Mouse (Mus musculus): ENCODE data around the gene Dop1a. TPM values are rescaled to one million over a fixed set of nuclear protein-coding genes. Genes with fewer than 3 reads are reported as not detected.

The Dop1a gene
- polyA plus RNA-seq, 1 experiment from 2014 or later, result 17.2 TPM

DNA sequence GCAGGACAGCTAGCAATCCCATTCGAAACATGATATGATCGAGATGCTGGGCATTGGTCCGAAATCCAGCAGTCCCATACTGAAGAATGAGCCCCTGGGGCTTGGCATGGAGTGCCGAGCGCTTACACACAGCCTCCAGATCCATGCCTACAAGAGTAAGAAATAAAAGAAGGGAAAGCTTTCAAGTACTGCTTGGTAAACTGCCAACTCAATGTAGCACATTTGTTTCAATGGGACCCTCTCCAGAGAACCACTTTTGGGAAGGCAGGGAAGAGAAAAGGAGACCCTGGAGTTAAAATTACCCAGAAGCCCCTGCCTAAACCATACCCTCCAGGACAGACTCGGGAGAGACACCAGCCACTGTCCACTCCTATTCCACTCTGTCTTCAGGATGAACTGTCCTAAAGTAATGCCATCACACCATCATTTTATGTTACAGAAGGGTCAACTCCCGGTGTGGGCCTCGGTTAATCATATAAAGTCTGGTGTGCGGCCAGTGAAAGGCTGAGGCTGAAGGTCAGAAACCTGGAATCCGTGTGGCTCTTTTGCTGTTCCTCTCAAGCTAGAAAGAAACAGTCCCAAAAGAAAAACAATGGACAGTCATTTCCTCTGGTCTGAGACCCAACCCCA lies 103.4 kb downstream of the Dop1a start:
- peak overlapping the region; percentile 99 for H3K4me2 ChIP-seq
- H3K9me3 ChIP-seq, result no peaks in the 10 kb centered on the region
- no peak overlapping the region for H3K27ac ChIP-seq
- WGBS, result 79% methylated on average over 10 of the region's 10 CpGs
- H3K9ac ChIP-seq, result no peak overlapping the region
- H3K4me3 ChIP-seq, result peak overlapping the region; percentile 61
- H3K4me1 ChIP-seq, result peaks cover 20% of the 10 kb centered on the region
- no peak for ATAC-seq (ENCODE audit: insufficient number of reproducible peaks, low FRiP score, low TSS enrichment, low read depth)
- H3K36me3 ChIP-seq, result peaks cover 34% of the 10 kb centered on the region
- no peaks in the 10 kb centered on the region for H3K27me3 ChIP-seq

DNA sequence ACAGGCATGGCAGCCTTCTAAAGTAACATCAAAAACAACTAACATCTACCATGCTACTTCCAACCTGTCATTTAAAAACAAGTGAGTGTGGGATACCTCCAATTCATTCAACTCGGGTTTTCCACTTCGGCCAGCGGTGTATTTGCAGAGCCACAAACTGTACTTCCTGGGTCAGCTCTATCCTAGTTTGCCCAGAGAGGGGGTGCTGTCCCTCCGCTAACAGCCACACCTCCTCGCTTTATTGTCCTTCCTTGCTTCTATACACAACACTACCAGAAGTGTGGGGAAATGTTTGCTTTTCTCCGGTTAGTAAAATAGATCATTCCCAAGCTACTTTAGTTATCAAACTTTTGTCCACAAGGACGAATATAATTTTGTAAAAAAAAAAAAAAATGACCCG lies 104.0 kb downstream of the Dop1a start:
- whole genome bisulfite sequencing, result 12% methylated on average over 8 of the region's 8 CpGs
- no peaks in the 10 kb centered on the region for H3K27me3 ChIP-seq
- no peaks in the 10 kb centered on the region for H3K9me3 ChIP-seq
- peak overlapping the region; percentile 99 for H3K4me2 ChIP-seq
- H3K4me3 ChIP-seq, result peak overlapping the region; percentile 61
- H3K4me1 ChIP-seq, result peaks cover 20% of the 10 kb centered on the region
- H3K9ac ChIP-seq, result no peak overlapping the region; the same call in 1 of the 2 replicates
- peaks cover 29% of the 10 kb centered on the region for H3K36me3 ChIP-seq
- no peak overlapping the region for H3K27ac ChIP-seq
- ATAC-seq (ENCODE audit: insufficient number of reproducible peaks, low FRiP score, low TSS enrichment, low read depth), result no peak

- peaks cover 26% of the 10 kb centered on the region for H3K36me3 ChIP-seq
- WGBS, result 0% methylated on average over 57 of the region's 59 CpGs
- peak within 1 kb of the TSS; percentile 61 for H3K4me3 ChIP-seq
- H3K27me3 ChIP-seq, result no peaks in the 10 kb centered on the region
- peaks cover 20% of the 10 kb centered on the region for H3K4me1 ChIP-seq
- no peaks in the 10 kb centered on the region for H3K9me3 ChIP-seq
- peak; percentile 96 for ATAC-seq (ENCODE audit: insufficient number of reproducible peaks, low FRiP score, low TSS enrichment, low read depth)
- peak within 1 kb of the TSS; percentile 99 for H3K4me2 ChIP-seq
- peak within 1 kb of the TSS; percentile 63 for H3K9ac ChIP-seq
- H3K27ac ChIP-seq, result peak within 1 kb of the TSS; percentile 81
These were observed 104.7 kb downstream of the Dop1a start, which contains the start of the genes Pgm3 and Rwdd2a for GRCm38 (mm10) chr9:86571540-86572135. Gene Pgm3 (minus strand): TSS chr9:86571842. Gene Rwdd2a (plus strand): TSS chr9:86571991.

DNA sequence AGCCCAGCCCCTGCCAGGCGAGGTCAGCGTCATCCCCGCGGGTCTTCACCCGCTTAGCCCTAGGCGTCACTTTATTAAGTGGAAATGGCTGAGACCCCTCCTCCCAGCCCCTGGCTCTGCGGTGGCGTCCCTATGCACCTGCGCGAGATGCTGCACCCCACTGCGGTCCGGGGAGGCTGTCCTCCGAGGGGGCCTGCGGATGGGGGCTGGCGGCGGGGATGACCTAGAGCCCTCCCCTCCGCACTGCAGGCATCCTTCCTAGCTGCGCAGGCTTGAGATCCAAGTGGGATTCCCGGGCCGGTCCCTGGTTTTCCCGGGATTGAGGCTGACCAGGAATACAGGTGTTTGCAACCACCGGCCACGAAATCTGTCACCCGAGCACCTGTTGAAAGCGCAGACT lies 105.2 kb downstream of the Dop1a start:
- H3K36me3 ChIP-seq, result peaks cover 21% of the 10 kb centered on the region
- under 1% methylated on average over 25 of the region's 25 CpGs for WGBS
- no peaks in the 10 kb centered on the region for H3K9me3 ChIP-seq
- peak; percentile 45; the same call in 1 of the 2 replicates for ATAC-seq (ENCODE audit: insufficient number of reproducible peaks, low FRiP score, low TSS enrichment, low read depth)
- H3K4me2 ChIP-seq, result peak overlapping the region; percentile 99
- H3K9ac ChIP-seq, result peak overlapping the region; percentile 39
- no peaks in the 10 kb centered on the region for H3K27me3 ChIP-seq
- peak overlapping the region; percentile 61 for H3K4me3 ChIP-seq
- peaks cover 20% of the 10 kb centered on the region for H3K4me1 ChIP-seq
- no peak overlapping the region for H3K27ac ChIP-seq

DNA sequence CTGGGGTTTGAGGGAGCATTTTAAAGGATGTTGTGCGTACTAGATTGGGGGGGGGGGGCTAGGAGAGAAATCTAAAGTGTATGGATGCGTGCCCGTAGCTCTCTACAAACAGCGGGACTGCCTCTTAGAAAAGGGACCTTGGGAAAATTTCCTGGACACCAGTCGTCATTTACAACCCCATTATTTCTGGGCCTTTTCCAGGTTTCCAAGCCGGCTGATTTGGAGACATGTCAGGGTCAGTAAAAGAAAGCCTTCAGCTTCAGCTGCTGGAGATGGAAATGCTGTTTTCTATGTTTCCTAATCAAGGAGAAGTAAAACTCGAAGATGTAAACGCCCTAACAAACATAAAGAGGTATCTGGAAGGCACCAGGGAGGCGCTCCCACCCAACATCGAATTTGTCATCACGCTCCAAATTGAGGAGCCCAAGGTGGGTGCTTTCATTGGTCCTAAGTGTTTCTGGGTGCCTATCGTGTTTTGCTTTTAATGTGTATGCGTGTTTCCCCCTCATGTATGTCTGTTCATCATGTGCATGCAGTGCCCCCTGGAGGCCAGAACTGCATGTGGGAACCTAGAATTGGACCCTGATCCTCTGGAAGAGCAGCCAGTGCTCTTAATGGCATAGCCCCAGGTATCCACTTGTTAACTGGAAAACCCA lies 105.8 kb downstream of the Dop1a start:
- Histone ChIP-seq H3K9me3 (no peaks in the 10 kb centered on the region), H3K4me2 (peak overlapping the region; percentile 99), H3K4me1 (peaks cover 20% of the 10 kb centered on the region), H3K36me3 (peaks cover 16% of the 10 kb centered on the region), H3K4me3 (peak overlapping the region; percentile 61), H3K27ac (no peak overlapping the region), H3K27me3 (no peaks in the 10 kb centered on the region), H3K9ac (no peak overlapping the region)
- WGBS, result 8% methylated on average over 13 of the region's 13 CpGs
- ATAC-seq (ENCODE audit: insufficient number of reproducible peaks, low FRiP score, low TSS enrichment, low read depth), result no peak

DNA sequence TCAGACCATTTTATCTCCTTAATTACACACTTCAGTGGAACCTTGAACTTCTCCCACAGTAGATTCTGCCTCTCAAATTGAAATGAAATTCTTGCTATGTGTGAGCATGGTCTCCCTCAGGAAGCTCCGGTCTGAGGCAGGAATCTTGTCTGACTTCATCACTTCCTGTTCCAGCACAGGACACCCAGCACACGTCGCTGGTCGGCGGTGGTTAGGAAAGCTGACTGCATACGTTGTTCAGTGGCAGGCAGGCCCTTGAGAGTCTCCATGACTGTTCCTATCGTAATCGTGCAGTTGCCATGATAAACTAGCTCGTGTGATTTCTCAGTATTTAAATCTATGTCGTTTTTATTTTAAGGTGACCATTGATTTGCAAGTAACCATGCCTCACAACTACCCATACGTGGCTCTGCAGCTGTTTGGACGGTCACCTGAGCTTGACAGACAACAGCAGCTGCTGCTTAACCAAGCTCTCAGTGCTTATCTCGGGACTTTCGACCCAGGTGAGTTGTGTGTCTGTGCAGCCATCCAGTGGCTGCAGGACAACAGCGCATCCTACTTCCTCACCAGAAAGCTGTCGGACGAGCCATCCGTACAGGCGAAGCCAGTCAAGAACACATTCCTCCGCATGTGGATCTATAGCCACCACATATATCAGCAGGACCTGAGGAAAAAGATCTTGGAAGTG lies 106.8 kb downstream of the Dop1a start:
- Histone ChIP-seq H3K4me3 (no peak overlapping the region), H3K9ac (no peak overlapping the region), H3K4me2 (no peak overlapping the region), H3K27me3 (no peaks in the 10 kb centered on the region), H3K9me3 (no peaks in the 10 kb centered on the region), H3K36me3 (peaks cover 11% of the 10 kb centered on the region), H3K4me1 (peaks cover 20% of the 10 kb centered on the region), H3K27ac (no peak overlapping the region)
- no peak for ATAC-seq (ENCODE audit: insufficient number of reproducible peaks, low FRiP score, low TSS enrichment, low read depth)
- WGBS, result 74% methylated on average over 20 of the region's 20 CpGs

GRCm38 (mm10) chr9:86575178-86575577 lies 108.2 kb downstream of the Dop1a start:
- ATAC-seq (ENCODE audit: insufficient number of reproducible peaks, low FRiP score, low TSS enrichment, low read depth), result no peak
- H3K4me2 ChIP-seq, result no peak overlapping the region
- no peak overlapping the region for H3K4me3 ChIP-seq
- H3K27me3 ChIP-seq, result no peaks in the 10 kb centered on the region
- WGBS, result 87% methylated on average over 6 of the region's 6 CpGs
- H3K9ac ChIP-seq, result no peak overlapping the region
- H3K9me3 ChIP-seq, result no peaks in the 10 kb centered on the region
- H3K4me1 ChIP-seq, result peaks cover 17% of the 10 kb centered on the region
- no peak overlapping the region for H3K27ac ChIP-seq
- peaks cover 2% of the 10 kb centered on the region; the same call in 1 of the 2 replicates for H3K36me3 ChIP-seq

- Histone ChIP-seq H3K27ac (no peak overlapping the region), H3K36me3 (peaks cover 5% of the 10 kb centered on the region; the same call in 1 of the 2 replicates), H3K9ac (no peak overlapping the region), H3K4me1 (no peaks in the 10 kb centered on the region), H3K4me2 (no peak overlapping the region), H3K27me3 (no peaks in the 10 kb centered on the region), H3K4me3 (no peak overlapping the region), H3K9me3 (no peaks in the 10 kb centered on the region)
- WGBS, result 82% methylated on average over 10 of the region's 10 CpGs
- ATAC-seq (ENCODE audit: insufficient number of reproducible peaks, low FRiP score, low TSS enrichment, low read depth), result no peak
These were observed 112.7 kb downstream of the Dop1a start for GRCm38 (mm10) chr9:86579657-86580056.

- Histone ChIP-seq H3K9me3 (no peaks in the 10 kb centered on the region), H3K9ac (no peak overlapping the region)
These were observed 116.8 kb downstream of the Dop1a start for GRCm38 (mm10) chr9:86583740-86584139.

GRCm38 (mm10) chr9:86587019-86587795 lies 120.3 kb downstream of the Dop1a start:
- 88% methylated on average over 11 of the region's 11 CpGs for WGBS
- no peak overlapping the region for H3K9ac ChIP-seq
- H3K4me1 ChIP-seq, result no peaks in the 10 kb centered on the region
- no peak overlapping the region for H3K4me2 ChIP-seq
- H3K36me3 ChIP-seq, result no peaks in the 10 kb centered on the region
- no peaks in the 10 kb centered on the region for H3K27me3 ChIP-seq
- H3K9me3 ChIP-seq, result no peaks in the 10 kb centered on the region
- no peak for ATAC-seq (ENCODE audit: insufficient number of reproducible peaks, low FRiP score, low TSS enrichment, low read depth)
- H3K27ac ChIP-seq, result no peak overlapping the region
- no peak overlapping the region for H3K4me3 ChIP-seq

More at GRCm38 (mm10) chr9:86583740-86584139, 116.8 kb downstream of the Dop1a start:
- H3K27me3 ChIP-seq, result no peaks in the 10 kb centered on the region
- H3K4me2 ChIP-seq, result no peak overlapping the region
- 56% methylated on average over 3 of the region's 3 CpGs for WGBS
- no peak overlapping the region for H3K27ac ChIP-seq
- ATAC-seq (ENCODE audit: insufficient number of reproducible peaks, low FRiP score, low TSS enrichment, low read depth), result no peak
- 0 out of 2 replicates have a peak, but pooled peaks cover 3% of the 10 kb centered on the region for H3K36me3 ChIP-seq
- H3K4me1 ChIP-seq, result no peaks in the 10 kb centered on the region
- no peak overlapping the region for H3K4me3 ChIP-seq

Measured in limb, embryonic 15.5 days (tissue).